Mouse (Mus musculus): ENCODE measurements at regions not wholly inside any gene's neighbourhood (a gene's known extent, or its start where the extent isn't known, plus 50 kb on each side); places are given as distances from the start of the nearest gene placed in this dataset.

DNA sequence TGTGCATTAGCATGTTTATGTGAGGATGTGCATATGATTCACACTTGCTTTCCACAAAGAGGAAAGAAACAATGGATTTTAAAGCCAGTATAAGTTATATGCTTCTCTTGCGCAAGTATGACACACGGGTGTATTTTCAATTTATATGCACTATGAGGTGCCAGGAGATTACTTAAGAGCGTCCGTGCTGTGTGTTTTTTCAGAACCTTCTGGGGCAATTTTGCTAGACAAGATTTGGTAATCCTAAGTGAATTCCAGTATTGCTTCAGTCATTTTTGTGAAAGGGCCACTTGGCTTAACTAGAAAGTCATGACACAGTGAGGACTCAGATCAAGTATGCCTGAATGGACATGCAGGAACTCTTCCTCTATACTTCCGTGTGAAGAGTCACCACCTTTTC, 511.5 kb downstream of the Fgf9 start:
- Histone ChIP-seq H3K36me3 (ENCODE audit: control insufficient read depth, insufficient read depth, low read length) (no peaks in the 10 kb centered on the region), H3K9ac (ENCODE audit: low read length) (no peak overlapping the region), H3K27me3 (ENCODE audit: control insufficient read depth, insufficient read depth, low read length) (no peaks in the 10 kb centered on the region), H3K4me2 (ENCODE audit: low read depth, low read length) (no peak overlapping the region), H3K4me3 (replicated peaks; ENCODE audit: low read length) (no peak overlapping the region), H3K9me3 (replicated peaks; ENCODE audit: control insufficient read depth, low read length) (no peaks in the 10 kb centered on the region), H3K4me1 (ENCODE audit: control insufficient read depth, insufficient read depth, low read length) (no peaks in the 10 kb centered on the region), H3K27ac (ENCODE audit: low read length) (no peak overlapping the region)
- WGBS, result 86% methylated on average over 5 of the region's 5 CpGs
- no peak for ATAC-seq (ENCODE audit: insufficient read depth, low FRiP score)

- ATAC-seq (ENCODE audit: insufficient read depth, low FRiP score), result no peak
- Histone ChIP-seq H3K27ac (ENCODE audit: low read length) (no peak overlapping the region), H3K4me3 (replicated peaks; ENCODE audit: low read length) (no peak overlapping the region), H3K36me3 (ENCODE audit: control insufficient read depth, insufficient read depth, low read length) (no peaks in the 10 kb centered on the region), H3K9me3 (replicated peaks; ENCODE audit: control insufficient read depth, low read length) (no peaks in the 10 kb centered on the region), H3K4me2 (ENCODE audit: low read depth, low read length) (no peak overlapping the region), H3K4me1 (ENCODE audit: control insufficient read depth, insufficient read depth, low read length) (no peaks in the 10 kb centered on the region), H3K27me3 (ENCODE audit: control insufficient read depth, insufficient read depth, low read length) (no peaks in the 10 kb centered on the region), H3K9ac (ENCODE audit: low read length) (no peak overlapping the region)
- 89% methylated on average over 2 of the region's 2 CpGs for WGBS
These were observed 499.7 kb downstream of the Fgf9 start for GRCm38 (mm10) chr14:58570021-58570420.

GRCm38 (mm10) chr14:58567472-58567871, 497.1 kb downstream of the Fgf9 start:
- no peaks in the 10 kb centered on the region for H3K36me3 ChIP-seq (ENCODE audit: control insufficient read depth, insufficient read depth, low read length)
- H3K27me3 ChIP-seq (ENCODE audit: control insufficient read depth, insufficient read depth, low read length), result no peaks in the 10 kb centered on the region
- no peak overlapping the region for H3K4me3 ChIP-seq (replicated peaks; ENCODE audit: low read length)
- H3K4me2 ChIP-seq (ENCODE audit: low read depth, low read length), result no peak overlapping the region
- no peak for ATAC-seq (ENCODE audit: insufficient read depth, low FRiP score)
- no peak overlapping the region for H3K9ac ChIP-seq (ENCODE audit: low read length)
- no peak overlapping the region for H3K27ac ChIP-seq (ENCODE audit: low read length)
- no peaks in the 10 kb centered on the region for H3K9me3 ChIP-seq (replicated peaks; ENCODE audit: control insufficient read depth, low read length)
- H3K4me1 ChIP-seq (ENCODE audit: control insufficient read depth, insufficient read depth, low read length), result no peaks in the 10 kb centered on the region

GRCm38 (mm10) chr14:58563082-58563481, 492.7 kb downstream of the Fgf9 start:
- Histone ChIP-seq H3K9ac (ENCODE audit: low read length) (no peak overlapping the region), H3K27me3 (ENCODE audit: control insufficient read depth, insufficient read depth, low read length) (no peaks in the 10 kb centered on the region), H3K36me3 (ENCODE audit: control insufficient read depth, insufficient read depth, low read length) (no peaks in the 10 kb centered on the region), H3K27ac (ENCODE audit: low read length) (no peak overlapping the region), H3K4me2 (ENCODE audit: low read depth, low read length) (no peak overlapping the region), H3K9me3 (replicated peaks; ENCODE audit: control insufficient read depth, low read length) (no peaks in the 10 kb centered on the region), H3K4me3 (replicated peaks; ENCODE audit: low read length) (no peak overlapping the region), H3K4me1 (ENCODE audit: control insufficient read depth, insufficient read depth, low read length) (no peaks in the 10 kb centered on the region)
- no peak for ATAC-seq (ENCODE audit: insufficient read depth, low FRiP score)
- WGBS, result 73% methylated on average over 2 of the region's 2 CpGs

DNA sequence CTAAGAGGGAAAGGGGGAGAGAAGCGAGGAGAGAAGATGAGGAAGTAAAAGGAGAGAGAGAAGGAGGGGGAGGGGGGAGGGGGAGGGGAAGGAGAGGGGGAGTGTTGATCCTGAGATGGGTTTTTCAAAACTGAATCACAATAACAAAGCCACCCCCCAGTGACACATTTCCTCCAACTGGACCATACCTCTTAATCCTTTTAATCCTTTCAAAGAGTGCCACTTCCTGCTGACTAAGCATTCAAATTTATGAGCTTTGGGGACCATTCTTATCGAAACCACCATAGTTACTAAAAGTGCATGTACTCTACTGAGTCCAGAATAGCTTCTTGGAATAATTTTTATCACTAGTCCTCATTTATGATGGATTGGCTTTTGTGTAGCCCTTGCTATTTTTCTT, 480.4 kb downstream of the Fgf9 start:
- Histone ChIP-seq H3K9ac (ENCODE audit: low read length) (no peak overlapping the region), H3K4me2 (ENCODE audit: low read depth, low read length) (no peak overlapping the region), H3K36me3 (ENCODE audit: control insufficient read depth, insufficient read depth, low read length) (no peaks in the 10 kb centered on the region), H3K9me3 (replicated peaks; ENCODE audit: control insufficient read depth, low read length) (no peaks in the 10 kb centered on the region), H3K4me1 (ENCODE audit: control insufficient read depth, insufficient read depth, low read length) (no peaks in the 10 kb centered on the region), H3K4me3 (replicated peaks; ENCODE audit: low read length) (no peak overlapping the region), H3K27ac (ENCODE audit: low read length) (no peak overlapping the region), H3K27me3 (ENCODE audit: control insufficient read depth, insufficient read depth, low read length) (no peaks in the 10 kb centered on the region)
- 75% methylated on average over 2 of the region's 2 CpGs for WGBS
- no peak for ATAC-seq (ENCODE audit: insufficient read depth, low FRiP score)

DNA sequence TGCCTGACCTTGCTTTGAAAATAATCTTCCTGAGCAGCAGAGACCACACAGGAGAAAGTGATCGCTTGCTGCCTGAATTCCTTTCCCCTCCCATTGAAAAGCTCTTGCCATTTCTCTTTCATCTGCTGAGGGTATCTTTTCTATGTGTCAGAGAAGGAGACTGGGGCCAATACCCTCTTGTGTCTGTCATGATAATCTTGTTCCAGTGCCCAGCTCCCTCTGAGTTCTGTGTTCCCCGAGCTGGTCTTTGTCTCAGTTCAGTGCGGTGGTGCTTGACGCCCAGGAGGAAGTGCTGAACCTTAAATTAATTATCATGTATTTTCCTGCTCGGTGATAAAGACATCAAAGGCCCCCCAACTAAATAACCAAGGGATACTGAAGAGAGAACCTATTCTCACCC, 475.4 kb downstream of the Fgf9 start:
- WGBS, result 24% methylated on average over 5 of the region's 5 CpGs
- Histone ChIP-seq H3K27me3 (ENCODE audit: control insufficient read depth, insufficient read depth, low read length) (no peaks in the 10 kb centered on the region), H3K4me2 (ENCODE audit: low read depth, low read length) (no peak overlapping the region), H3K9me3 (replicated peaks; ENCODE audit: control insufficient read depth, low read length) (no peaks in the 10 kb centered on the region), H3K36me3 (ENCODE audit: control insufficient read depth, insufficient read depth, low read length) (no peaks in the 10 kb centered on the region), H3K9ac (ENCODE audit: low read length) (no peak overlapping the region), H3K27ac (ENCODE audit: low read length) (no peak overlapping the region), H3K4me1 (ENCODE audit: control insufficient read depth, insufficient read depth, low read length) (no peaks in the 10 kb centered on the region), H3K4me3 (replicated peaks; ENCODE audit: low read length) (no peak overlapping the region)
- no peak for ATAC-seq (ENCODE audit: insufficient read depth, low FRiP score)

DNA sequence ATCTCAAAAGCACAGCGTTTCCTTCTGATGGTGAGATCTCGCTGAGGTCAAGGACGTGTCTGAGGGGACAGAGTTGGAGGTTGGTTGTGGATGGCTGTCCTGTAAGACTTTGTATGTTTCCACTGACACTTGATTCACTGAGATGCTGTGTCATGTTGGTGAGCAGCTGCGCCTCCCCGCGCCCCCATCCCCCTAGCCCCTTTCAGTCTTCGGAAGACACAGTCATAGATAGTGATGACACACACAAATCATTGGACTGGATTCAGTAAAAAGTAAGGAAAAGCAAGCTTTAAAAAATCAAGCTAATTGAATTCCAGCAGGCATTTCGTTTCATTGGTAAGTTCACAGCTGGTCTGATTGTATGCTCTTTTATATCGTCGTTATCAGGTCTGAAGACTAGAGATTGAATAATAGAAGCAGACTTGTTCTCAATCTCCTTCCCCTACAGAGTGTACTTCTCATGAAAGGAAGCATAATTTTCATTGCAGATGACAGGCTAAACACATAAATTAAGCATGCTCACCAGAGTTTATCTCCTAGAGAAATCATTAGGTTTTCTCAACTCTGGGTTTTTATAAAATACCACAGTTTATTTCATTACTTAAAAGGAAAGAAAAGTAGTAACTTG, 472.9 kb downstream of the Fgf9 start:
- no peak for ATAC-seq (ENCODE audit: insufficient read depth, low FRiP score)
- Histone ChIP-seq H3K9ac (ENCODE audit: low read length) (no peak overlapping the region), H3K4me3 (replicated peaks; ENCODE audit: low read length) (no peak overlapping the region)

GRCm38 (mm10) chr14:58538135-58538534, 467.8 kb downstream of the Fgf9 start:
- WGBS, result 62% methylated on average over 6 of the region's 6 CpGs
- H3K9me3 ChIP-seq (replicated peaks; ENCODE audit: control insufficient read depth, low read length), result no peaks in the 10 kb centered on the region
- H3K27ac ChIP-seq (ENCODE audit: low read length), result no peak overlapping the region
- H3K4me3 ChIP-seq (replicated peaks; ENCODE audit: low read length), result no peak overlapping the region
- H3K36me3 ChIP-seq (ENCODE audit: control insufficient read depth, insufficient read depth, low read length), result no peaks in the 10 kb centered on the region
- no peaks in the 10 kb centered on the region for H3K27me3 ChIP-seq (ENCODE audit: control insufficient read depth, insufficient read depth, low read length)
- H3K4me1 ChIP-seq (ENCODE audit: control insufficient read depth, insufficient read depth, low read length), result no peaks in the 10 kb centered on the region
- no peak for ATAC-seq (ENCODE audit: insufficient read depth, low FRiP score)
- H3K9ac ChIP-seq (ENCODE audit: low read length), result no peak overlapping the region
- H3K4me2 ChIP-seq (ENCODE audit: low read depth, low read length), result no peak overlapping the region

More for the DNA sequence above, 472.9 kb downstream of the Fgf9 start:
- H3K36me3 ChIP-seq (ENCODE audit: control insufficient read depth, insufficient read depth, low read length), result no peaks in the 10 kb centered on the region
- H3K27ac ChIP-seq (ENCODE audit: low read length), result no peak overlapping the region
- H3K4me1 ChIP-seq (ENCODE audit: control insufficient read depth, insufficient read depth, low read length), result no peaks in the 10 kb centered on the region
- H3K27me3 ChIP-seq (ENCODE audit: control insufficient read depth, insufficient read depth, low read length), result no peaks in the 10 kb centered on the region
- 78% methylated on average over 10 of the region's 10 CpGs for WGBS
- no peak overlapping the region for H3K4me2 ChIP-seq (ENCODE audit: low read depth, low read length)
- no peaks in the 10 kb centered on the region for H3K9me3 ChIP-seq (replicated peaks; ENCODE audit: control insufficient read depth, low read length)

GRCm38 (mm10) chr14:58520976-58521549, 450.7 kb downstream of the Fgf9 start:
- H3K4me1 ChIP-seq (ENCODE audit: control insufficient read depth, insufficient read depth, low read length), result no peaks in the 10 kb centered on the region
- H3K27me3 ChIP-seq (ENCODE audit: control insufficient read depth, insufficient read depth, low read length), result no peaks in the 10 kb centered on the region
- H3K4me2 ChIP-seq (ENCODE audit: low read depth, low read length), result no peak overlapping the region
- H3K9ac ChIP-seq (ENCODE audit: low read length), result no peak overlapping the region
- H3K9me3 ChIP-seq (replicated peaks; ENCODE audit: control insufficient read depth, low read length), result no peaks in the 10 kb centered on the region
- no peak overlapping the region for H3K4me3 ChIP-seq (replicated peaks; ENCODE audit: low read length)
- no peak overlapping the region for H3K27ac ChIP-seq (ENCODE audit: low read length)
- H3K36me3 ChIP-seq (ENCODE audit: control insufficient read depth, insufficient read depth, low read length), result no peaks in the 10 kb centered on the region
- WGBS, result 54% methylated on average over 5 of the region's 5 CpGs
- no peak for ATAC-seq (ENCODE audit: insufficient read depth, low FRiP score)
